Mouse (Mus musculus): ENCODE measurements around the gene Irx6.

DNA sequence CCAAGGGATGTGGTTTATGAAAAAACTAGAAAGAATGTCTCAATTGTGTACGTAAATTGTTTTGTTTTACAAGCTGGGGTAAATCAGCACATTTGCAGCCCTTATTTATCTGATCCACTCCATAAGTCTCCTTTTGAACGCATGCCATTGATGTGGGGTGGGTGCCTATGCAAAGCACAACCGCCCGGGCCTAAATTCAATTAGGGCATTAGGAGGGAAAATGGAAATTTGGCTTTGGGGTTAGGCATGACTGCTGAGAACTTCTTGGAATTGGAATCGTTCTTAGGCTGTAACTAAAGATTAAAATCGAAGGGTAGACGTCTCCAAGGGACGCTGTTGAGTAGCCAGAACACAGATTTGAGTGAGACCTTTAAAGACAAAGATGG, 47.8 kb downstream of the Irx6 start:
- TF ChIP-seq GATA1 (IDR thresholded peaks at IDR 0.05; ENCODE audit: borderline replicate concordance, low read length) (no peak), FLI1 (IDR thresholded peaks at IDR 0.05; ENCODE audit: low read length) (no peak)
